Mouse (Mus musculus) erythroblast, embryonic 14.5 days (primary cell): ENCODE data around the gene Apex1. TPM values are rescaled to one million over a fixed set of nuclear protein-coding genes. Genes with fewer than 3 reads are reported as not detected.
"Not testable (repeated sequence)": the region's sequence is repeated elsewhere in the genome, so short reads cannot be mapped to it uniquely, and the experiment has no call there.

Source experiments
- H3K27me3 ChIP-seq: 2 replicates; pipeline ENCODE4 v1.6.1; 2012; ENCODE audit warnings: inconsistent platforms; ENCODE audit not compliant: control insufficient read depth
- H3K36me3 ChIP-seq: 2 replicates; pipeline ENCODE4 v1.6.1; 2012; ENCODE audit warnings: mild to moderate bottlenecking, inconsistent platforms; ENCODE audit not compliant: control insufficient read depth
- H3K4me1 ChIP-seq: 2 replicates; pipeline ENCODE4 v1.6.1; 2012; ENCODE audit warnings: inconsistent platforms; ENCODE audit not compliant: control insufficient read depth
- H3K4me3 ChIP-seq: replicated peaks from 2 replicates; pipeline ENCODE3; 2012; ENCODE audit warnings: moderate library complexity, mild to moderate bottlenecking, inconsistent platforms
- H3K9me3 ChIP-seq: 2 replicates; pipeline ENCODE4 v1.6.1; 2012; ENCODE audit warnings: low read length, inconsistent platforms, mixed read lengths; ENCODE audit not compliant: control insufficient read depth
- GATA1 ChIP-seq: IDR thresholded peaks from 2 replicates; pipeline ENCODE4 v1.6.1; 2012; ENCODE audit warnings: low read length, inconsistent platforms, mixed read lengths
- TAL1 ChIP-seq: IDR thresholded peaks from 3 replicates; pipeline ENCODE4 v1.6.1; 2012; ENCODE audit warnings: low read length, inconsistent platforms, mixed read lengths
- polyA plus RNA-seq: library from polyadenylated mRNA; stranded (reverse); fragments of >175 nt; gene quantifications from 2 replicates; pipeline ENCODE4 v1.2.3, GENCODE M21; 2012

The Apex1 gene
- polyA plus RNA-seq, 1 experiment, result 3.3 TPM

- H3K4me3 ChIP-seq, result no peak overlapping the region
- H3K36me3 ChIP-seq, result no peaks in the 10 kb centered on the region
Observed at GRCm38 (mm10) chr14:50938940-50939339, 14.2 kb downstream of the Apex1 start.

DNA sequence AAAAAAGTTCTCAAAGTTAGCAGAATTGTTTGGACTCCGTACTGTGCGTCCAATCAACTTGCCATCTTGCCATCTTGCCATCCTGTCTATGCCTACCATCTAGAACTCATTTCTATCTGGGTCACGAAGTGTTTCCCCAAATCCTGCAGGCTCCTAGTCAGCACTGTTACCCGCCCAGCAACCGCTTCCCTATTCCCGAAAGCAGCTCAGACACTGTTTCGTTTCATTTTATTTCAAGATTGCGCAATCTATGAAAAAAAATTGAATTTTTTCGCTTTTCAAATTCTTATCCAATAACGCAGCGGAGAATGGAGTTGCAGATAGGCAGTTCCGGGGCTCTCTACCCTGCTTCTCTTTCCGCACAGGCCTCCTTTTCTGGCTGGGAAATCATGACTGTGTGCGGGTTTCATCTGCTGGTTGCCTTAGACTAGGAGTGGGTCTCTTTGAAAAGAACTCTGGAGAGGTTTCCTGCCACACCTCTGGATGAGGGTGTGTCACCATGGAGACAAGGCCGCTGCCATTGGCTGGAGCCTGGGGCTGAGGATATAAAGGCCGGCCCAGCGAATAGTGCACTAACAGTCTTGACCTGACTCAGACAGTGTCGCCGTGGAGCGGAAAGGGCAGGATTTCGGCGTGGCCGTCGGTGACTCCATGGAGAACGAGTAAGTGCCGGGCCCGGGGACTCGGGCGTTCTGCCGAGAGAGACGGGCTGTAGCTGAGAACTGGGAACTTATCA is 19.3 kb downstream of the Apex1 start, which contains the start of gene Gm49342:
Gene Gm49342 (plus strand): TSS at position 586 of the 736 bp plus-strand sequence.
- H3K27me3 ChIP-seq, result no peaks in the 10 kb centered on the region
- H3K4me1 ChIP-seq, result peaks cover 11% of the 10 kb centered on the region
- TF ChIP-seq TAL1, result no peak
- H3K9me3 ChIP-seq, result no peaks in the 10 kb centered on the region
- no peaks in the 10 kb centered on the region for H3K36me3 ChIP-seq
- peak within 1 kb of the TSS; percentile 66 for H3K4me3 ChIP-seq

More at GRCm38 (mm10) chr14:50938940-50939339, 14.2 kb downstream of the Apex1 start:
- Histone ChIP-seq H3K9me3 (no peaks in the 10 kb centered on the region), H3K4me1 (peaks cover 3% of the 10 kb centered on the region), H3K27me3 (no peaks in the 10 kb centered on the region)
- TF ChIP-seq GATA1 (no peak), TAL1 (no peak)

DNA sequence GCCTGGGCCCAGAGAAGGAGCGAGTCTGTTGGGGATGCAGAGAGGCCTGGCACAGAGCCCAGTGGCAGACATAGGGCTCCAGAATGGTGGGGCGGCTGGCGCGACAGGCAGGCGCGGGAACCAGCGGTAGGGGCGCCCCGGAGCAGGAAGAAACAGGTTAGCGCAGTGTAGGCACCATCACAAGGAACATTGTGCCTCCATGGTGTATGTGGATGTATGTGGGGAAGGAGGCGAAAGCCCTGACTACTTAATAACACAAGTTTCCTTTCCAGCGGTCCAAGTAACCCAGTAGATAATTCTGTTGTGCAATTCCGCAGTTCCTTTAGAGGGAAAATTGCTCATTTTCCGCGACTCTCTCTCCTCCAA is 19.9 kb downstream of the Apex1 start:
- H3K4me1 ChIP-seq, H3K9me3 ChIP-seq, H3K36me3 ChIP-seq, H3K27me3 ChIP-seq: not testable (repeated sequence)
- peak overlapping the region; percentile 66 for H3K4me3 ChIP-seq

DNA sequence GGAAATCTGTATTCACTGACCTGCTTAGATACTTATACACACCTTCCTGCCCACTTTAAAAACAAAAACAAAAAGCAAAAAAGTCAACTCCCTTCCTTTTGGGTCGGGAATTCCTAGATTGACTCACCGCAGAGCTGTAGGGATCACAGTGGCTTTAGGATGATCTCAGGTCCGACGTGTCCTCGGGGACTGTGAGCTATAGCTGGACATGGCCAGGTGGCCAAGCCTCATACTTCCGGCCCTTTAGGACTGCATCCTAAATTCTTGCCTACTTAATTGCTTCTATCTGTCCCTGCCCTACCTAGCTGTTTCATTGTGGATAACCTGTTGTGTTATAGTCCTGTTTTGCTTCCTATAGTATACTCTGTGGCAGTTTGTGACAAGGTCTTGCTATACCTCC is 20.3 kb downstream of the Apex1 start:
- not testable (repeated sequence) for H3K27me3 ChIP-seq, H3K9me3 ChIP-seq, H3K4me1 ChIP-seq, H3K36me3 ChIP-seq
- peak overlapping the region; percentile 66 for H3K4me3 ChIP-seq

GRCm38 (mm10) chr14:50945526-50945925 is 20.8 kb downstream of the Apex1 start:
- H3K36me3 ChIP-seq, H3K4me1 ChIP-seq, H3K9me3 ChIP-seq, H3K27me3 ChIP-seq: not testable (repeated sequence)
- peak overlapping the region; percentile 66 for H3K4me3 ChIP-seq

GRCm38 (mm10) chr14:50955487-50955886 is 30.7 kb downstream of the Apex1 start:
- Histone ChIP-seq H3K9me3 (no peaks in the 10 kb centered on the region), H3K4me3 (no peak overlapping the region), H3K36me3 (peaks cover 13% of the 10 kb centered on the region), H3K4me1 (peaks cover 4% of the 10 kb centered on the region; the same call in 1 of the 2 replicates), H3K27me3 (no peaks in the 10 kb centered on the region)
- TF ChIP-seq TAL1 (no peak), GATA1 (no peak)

DNA sequence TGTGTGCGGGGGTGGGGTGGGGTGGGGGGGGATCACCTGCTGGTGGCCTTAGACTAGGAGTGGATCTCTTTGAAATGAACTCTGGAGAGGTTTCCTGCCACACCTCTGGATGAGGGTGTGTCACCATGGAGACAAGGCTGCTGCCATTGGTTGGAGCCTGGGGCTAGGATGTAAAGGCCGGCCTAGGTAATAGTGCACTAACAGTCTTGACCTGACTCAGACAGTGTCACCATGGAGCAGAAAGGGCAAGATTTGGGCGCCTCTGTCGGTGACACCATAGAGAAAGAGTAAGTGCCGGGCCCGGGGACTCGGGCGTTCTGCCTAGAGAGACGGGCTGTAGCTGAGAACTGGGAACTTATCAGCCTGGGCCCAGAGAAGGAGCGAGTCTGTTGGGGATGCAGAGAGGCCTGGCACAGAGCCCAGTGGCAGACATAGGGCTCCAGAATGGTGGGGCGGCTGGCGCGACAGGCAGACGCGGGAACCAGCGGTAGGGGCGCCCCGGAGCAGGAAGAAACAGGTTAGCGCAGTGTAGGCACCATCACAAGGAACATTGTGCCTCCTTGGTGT is 31.3 kb downstream of the Apex1 start, which contains the start of gene Pnp2:
Gene Pnp2 (plus strand): TSS at position 51 of the 567 bp plus-strand sequence.
- Histone ChIP-seq H3K4me3 (peak within 1 kb of the TSS; percentile 62), H3K36me3 (peaks cover 13% of the 10 kb centered on the region)
- H3K27me3 ChIP-seq, H3K9me3 ChIP-seq, H3K4me1 ChIP-seq: not testable (repeated sequence)

- not testable (repeated sequence) for H3K36me3 ChIP-seq, H3K4me1 ChIP-seq, H3K9me3 ChIP-seq, H3K27me3 ChIP-seq
- H3K4me3 ChIP-seq, result peak overlapping the region; percentile 62
Observed at GRCm38 (mm10) chr14:50956724-50957123, 32.0 kb downstream of the Apex1 start.

DNA sequence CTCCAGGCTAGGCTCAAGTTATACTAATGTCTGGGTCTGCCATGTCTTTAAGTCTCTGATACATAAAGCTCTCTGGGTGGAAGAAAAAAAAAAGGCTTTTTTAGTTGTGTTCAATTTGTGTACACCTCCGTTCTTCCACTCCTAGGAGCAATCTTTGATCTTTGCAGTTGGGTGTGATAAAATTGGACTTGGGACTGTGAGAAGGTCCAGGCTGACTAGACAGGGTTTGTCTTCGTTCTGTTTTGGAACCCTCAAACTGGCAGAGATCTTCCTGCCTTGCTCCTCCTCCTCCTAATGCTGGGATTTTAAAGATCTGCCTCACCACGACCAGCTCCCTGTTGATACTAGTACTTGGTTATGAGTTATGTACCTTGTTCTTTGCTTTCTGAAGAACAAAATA is 32.4 kb downstream of the Apex1 start:
- H3K27me3 ChIP-seq, H3K9me3 ChIP-seq, H3K36me3 ChIP-seq, H3K4me1 ChIP-seq: not testable (repeated sequence)
- H3K4me3 ChIP-seq, result peak overlapping the region; percentile 62

- H3K4me1 ChIP-seq, H3K4me3 ChIP-seq, H3K9me3 ChIP-seq, H3K27me3 ChIP-seq, H3K36me3 ChIP-seq: not testable (repeated sequence)
Observed at GRCm38 (mm10) chr14:50958289-50958995, 33.7 kb downstream of the Apex1 start.
